Comparison of ENCODE assay signal across 10 mouse cellular contexts in the genomic region with DNA sequence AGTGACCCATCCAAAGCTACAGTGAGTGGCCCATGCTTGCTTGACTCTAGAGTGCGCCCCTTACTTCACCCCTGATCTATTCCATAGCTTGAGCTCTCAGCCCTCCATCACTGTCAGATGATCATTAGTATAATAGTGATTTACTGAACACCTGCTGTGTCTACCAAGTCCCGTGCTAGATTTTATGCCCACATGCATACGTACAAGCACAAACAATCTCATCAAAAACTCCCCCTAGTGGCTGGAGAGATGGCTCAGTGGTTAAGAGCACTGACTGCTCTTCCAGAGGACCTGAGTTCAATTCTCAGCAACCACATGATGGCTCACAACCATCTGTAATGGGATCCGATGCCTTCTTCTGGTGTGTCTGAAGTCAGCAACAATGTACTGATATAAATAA. TPM values are rescaled to one million over a fixed set of nuclear protein-coding genes. Genes with fewer than 3 reads are reported as not detected.
DNase-seq lines count a peak whose midpoint lies in the region; ATAC-seq and TF ChIP-seq lines count a peak whose summit lies in the region.
"Not testable (repeated sequence)": the region's sequence is repeated elsewhere in the genome, so short reads cannot be mapped to it uniquely, and the experiment has no call there.
"Had no signal": no experiment of that assay in that cellular context is flagged by ENCODE, and none has a peak within 500 bp of the region (broad histone marks: within the 10 kb centered on the region; RNA-seq: fewer than 3 reads in every experiment).

No protein-coding gene starts in this region.

- TF ChIP-seq POLR2A in CH12.LX (IDR thresholded peaks at IDR 0.05; ENCODE audit: low read depth, low read length) = not testable (repeated sequence)

- H3K79me2 ChIP-seq in CH12.LX (replicated peaks; ENCODE audit: control insufficient read depth, extremely low read depth, insufficient read depth, poor library complexity, severe bottlenecking) = not testable (repeated sequence)

- TF ChIP-seq RAD21 in CH12.LX (IDR thresholded peaks at IDR 0.05; ENCODE audit: low read depth, low read length) = not testable (repeated sequence)

- not testable (repeated sequence) for TF ChIP-seq EP300 in CH12.LX (IDR thresholded peaks at IDR 0.05; ENCODE audit: low read length); lung, postnatal 0 days (IDR thresholded peaks at IDR 0.05)

- not testable (repeated sequence) for H3K27ac ChIP-seq in CH12.LX (ENCODE audit: insufficient read depth, low read depth); brown adipose tissue, adult 24 weeks (replicated peaks; ENCODE audit: low read depth, low read length); forebrain, embryonic 14.5 days (ENCODE audit: low read depth, low read length); lung, postnatal 0 days (ENCODE audit: low read length); neural tube, embryonic 12.5 days
- H3K27ac ChIP-seq in hindbrain, embryonic 13.5 days = peak overlapping the region; percentile 85; the same call in 1 of the 2 replicates
- peak overlapping the region; percentile 94; the same call in 1 of the 2 replicates for H3K27ac ChIP-seq in left cerebral cortex, adult 2 months

- not testable (repeated sequence) for H3K27me3 ChIP-seq in CH12.LX (replicated peaks); forebrain, embryonic 14.5 days (replicated peaks; ENCODE audit: control insufficient read depth, insufficient read depth, low read length); hindbrain, embryonic 13.5 days; lung, postnatal 0 days (replicated peaks; ENCODE audit: insufficient read depth, low read length); neural tube, embryonic 12.5 days (replicated peaks)

- dilution Hi-C loops in CH12.LX (cut with MboI; ENCODE audit: extremely low pct_ligation_motif_present, extremely low pct_unique_long_range_greater_than_20kb, low sequenced_read_pairs) = not testable (repeated sequence)

- intact Hi-C loops in left cerebral cortex, adult 2 months (cut with DNase I) = not testable (repeated sequence)

- H3K4me2 ChIP-seq in CH12.LX (ENCODE audit: insufficient read depth, low read depth, poor library complexity, severe bottlenecking) = peak overlapping the region; percentile 68
- H3K4me2 ChIP-seq in forebrain, embryonic 14.5 days (ENCODE audit: low read length) = peak overlapping the region; percentile 91
- H3K4me2 ChIP-seq in hindbrain, embryonic 13.5 days = peak overlapping the region; percentile 97
- H3K4me2 ChIP-seq in lung, postnatal 0 days (replicated peaks; ENCODE audit: low read depth, low read length) = not testable (repeated sequence)
- peak overlapping the region; percentile 89 for H3K4me2 ChIP-seq in neural tube, embryonic 12.5 days (replicated peaks)

- DNase-seq in CH12.LX (ENCODE audit: extremely low read depth); left cerebral cortex, adult 2 months (ENCODE audit: extremely low spot score in 1 of 2, low spot score in 2 of 2); lung, postnatal 0 days (ENCODE audit: low spot score): not testable (repeated sequence)
- peak; percentile 56 for DNase-seq in forebrain, embryonic 14.5 days (ENCODE audit: low spot score)
- DNase-seq in thymus, postnatal 4 days = peak; percentile 52

- H3K4me3 ChIP-seq in CH12.LX (replicated peaks in 1 of 3; ENCODE audit: low read depth in 2 of 3, low read length in 2 of 3, poor library complexity in 1 of 3) = peak overlapping the region in 1 of 3 experiments; percentile 63
- peak overlapping the region; percentile 20; the same call in 1 of the 2 replicates for H3K4me3 ChIP-seq in brown adipose tissue, adult 24 weeks (ENCODE audit: insufficient read depth, low read depth, low read length)
- H3K4me3 ChIP-seq in forebrain, embryonic 14.5 days (ENCODE audit: low read depth, low read length); left cerebral cortex, adult 2 months; lung, postnatal 0 days (ENCODE audit: low read depth, low read length); neural tube, embryonic 12.5 days: not testable (repeated sequence)
- peak overlapping the region; percentile 52 for H3K4me3 ChIP-seq in hindbrain, embryonic 13.5 days

- H3K4me1 ChIP-seq in CH12.LX (ENCODE audit: control insufficient read depth in 1 of 2, insufficient read depth in 2 of 2) = peaks cover 0 to 19% of the 10 kb centered on the region in 2 experiments; a peak in 3 of 4 replicates
- H3K4me1 ChIP-seq in brown adipose tissue, adult 24 weeks (ENCODE audit: control insufficient read depth, insufficient read depth, insufficient read length, low read length); forebrain, embryonic 14.5 days (ENCODE audit: control insufficient read depth, insufficient read depth, low read length); lung, postnatal 0 days (ENCODE audit: insufficient read depth, low read depth, low read length): not testable (repeated sequence)
- H3K4me1 ChIP-seq in hindbrain, embryonic 13.5 days (replicated peaks) = peaks cover 12% of the 10 kb centered on the region
- H3K4me1 ChIP-seq in neural tube, embryonic 12.5 days = peaks cover 10% of the 10 kb centered on the region

- ATAC-seq in forebrain, embryonic 14.5 days; hindbrain, embryonic 13.5 days (ENCODE audit: low FRiP score); lung, postnatal 0 days; neural tube, embryonic 12.5 days (ENCODE audit: low FRiP score, low read depth): not testable (repeated sequence)

- in situ Hi-C loops in CH12.LX (cut with MboI; ENCODE audit: low pct_ligation_motif_present, low pct_unique_long_range_greater_than_20kb, low sequenced_read_pairs) = not testable (repeated sequence)

- TF ChIP-seq CTCF in CH12.LX (conservative IDR thresholded peaks at IDR 0.05 in 1 of 2, IDR thresholded peaks at IDR 0.05 in 1 of 2; ENCODE audit: low read depth in 2 of 2, low read length in 2 of 2) = peak; percentile 19 to 39; a peak in 2 of 4 replicates
- TF ChIP-seq CTCF in left cerebral cortex, adult 2 months (IDR thresholded peaks at IDR 0.05) = peak; percentile 50
- peak; percentile 60 for TF ChIP-seq CTCF in lung, postnatal 0 days (IDR thresholded peaks at IDR 0.05)

- H3K36me3 ChIP-seq in CH12.LX (replicated peaks in 1 of 2; ENCODE audit: control insufficient read depth in 1 of 2, insufficient read depth in 1 of 2, low read length in 1 of 2); forebrain, embryonic 14.5 days (ENCODE audit: control insufficient read depth, insufficient read depth, low read length); hindbrain, embryonic 13.5 days; lung, postnatal 0 days (ENCODE audit: insufficient read depth, low read length); neural tube, embryonic 12.5 days: not testable (repeated sequence)

- peak overlapping the region; percentile 79; the same call in 1 of the 2 replicates for H3K9ac ChIP-seq in CH12.LX (ENCODE audit: insufficient read depth, low read depth)
- H3K9ac ChIP-seq in forebrain, embryonic 14.5 days (ENCODE audit: low read length); hindbrain, embryonic 13.5 days; lung, postnatal 0 days (replicated peaks; ENCODE audit: low read depth); neural tube, embryonic 12.5 days: not testable (repeated sequence)

- not testable (repeated sequence) for H3K9me3 ChIP-seq in CH12.LX (replicated peaks; ENCODE audit: low read length); forebrain, embryonic 14.5 days (replicated peaks; ENCODE audit: control insufficient read depth, low read length); hindbrain, embryonic 13.5 days; lung, postnatal 0 days (ENCODE audit: low read length); neural tube, embryonic 12.5 days

- 47% methylated on average over 4 of the region's 4 CpGs for WGBS in forebrain, embryonic 14.5 days
- WGBS in hindbrain, embryonic 13.5 days = 47% methylated on average over 4 of the region's 4 CpGs
- 57% methylated on average over 4 of the region's 4 CpGs for WGBS in lung, postnatal 0 days
- 49% methylated on average over 4 of the region's 4 CpGs for WGBS in neural tube, embryonic 12.5 days

RNA-seq across cellular contexts. Expression of a gene that starts 1.4 kb away (rescaled TPM):
- total RNA-seq in CH12.LX (2012; rRNA removed) (9.4 and 14.6 TPM in 2 replicates), CH12.LX (2014; rRNA removed) (12.8 and 14.2 TPM in 2 replicates)
- 7.2 and 8.8 TPM in 2 replicates for polyA plus RNA-seq in CH12.LX (2012; ENCODE audit: insufficient read length, low read depth)
- 151 and 189 TPM in 2 replicates for polyA plus RNA-seq in brown adipose tissue, adult 24 weeks (2012; ENCODE audit: insufficient read depth, insufficient read length, missing spikeins)
- 5.1 and 6.2 TPM in 2 replicates for polyA plus RNA-seq in forebrain, embryonic 14.5 days (2014; fragmentation: Nextera tagmentation; extraction: Ambion mirVana)
- 6.2 and 6.6 TPM in 2 replicates for polyA plus RNA-seq in hindbrain, embryonic 13.5 days (2015; fragmentation: Nextera tagmentation; extraction: Ambion mirVana)
- total RNA-seq in left cerebral cortex, adult 2 months (2021) = 10 to 100 TPM; 21.8 to 22.3 TPM
- polyA plus RNA-seq in lung, postnatal 0 days (2015; fragmentation: Nextera tagmentation; extraction: Ambion mirVana) = 3.9 and 4.1 TPM in 2 replicates
- 3.9 and 4.4 TPM in 2 replicates for polyA plus RNA-seq in neural tube, embryonic 12.5 days (2016; fragmentation: Nextera tagmentation; extraction: Ambion mirVana)

RNA-seq across cellular contexts. Expression of a gene that starts 1.6 kb away (rescaled TPM):
- total RNA-seq in CH12.LX (2012; rRNA removed) (not detected in 2 replicates), CH12.LX (2014; rRNA removed) (not detected in 2 replicates)
- polyA plus RNA-seq in CH12.LX (2012; ENCODE audit: insufficient read length, low read depth) = not detected in 2 replicates
- polyA plus RNA-seq in brown adipose tissue, adult 24 weeks (2012; ENCODE audit: insufficient read depth, insufficient read length, missing spikeins) = not detected in 2 replicates
- 0.51 and 0.55 TPM in 2 replicates for polyA plus RNA-seq in forebrain, embryonic 14.5 days (2014; fragmentation: Nextera tagmentation; extraction: Ambion mirVana)
- polyA plus RNA-seq in hindbrain, embryonic 13.5 days (2015; fragmentation: Nextera tagmentation; extraction: Ambion mirVana) = 0.17 and 0.36 TPM in 2 replicates
- total RNA-seq in left cerebral cortex, adult 2 months (2021) = not detected
- polyA plus RNA-seq in lung, postnatal 0 days (2015; fragmentation: Nextera tagmentation; extraction: Ambion mirVana) = 0.14 and 0.23 TPM in 2 replicates
- 0.22 and 0.56 TPM in 2 replicates for polyA plus RNA-seq in neural tube, embryonic 12.5 days (2016; fragmentation: Nextera tagmentation; extraction: Ambion mirVana)
- total RNA-seq: adrenal gland, adult 2 months; gastrocnemius, adult 18-20 months had no signal

RNA-seq across cellular contexts. Expression of a gene that starts 19.9 kb away (rescaled TPM):
- total RNA-seq in CH12.LX (2012; rRNA removed) (0.04 TPM in 1 of 2 replicates, not detected in the other), CH12.LX (2014; rRNA removed) (not detected in 2 replicates)
- polyA plus RNA-seq in CH12.LX (2012; ENCODE audit: insufficient read length, low read depth) = 0.07 TPM in 1 of 2 replicates, not detected in the other
- not detected in 2 replicates for polyA plus RNA-seq in brown adipose tissue, adult 24 weeks (2012; ENCODE audit: insufficient read depth, insufficient read length, missing spikeins)
- 0.52 and 0.77 TPM in 2 replicates for polyA plus RNA-seq in forebrain, embryonic 14.5 days (2014; fragmentation: Nextera tagmentation; extraction: Ambion mirVana)
- 1.5 and 1.6 TPM in 2 replicates for polyA plus RNA-seq in hindbrain, embryonic 13.5 days (2015; fragmentation: Nextera tagmentation; extraction: Ambion mirVana)
- total RNA-seq in left cerebral cortex, adult 2 months (2021) = 10 to 100 TPM; 13.4 to 14.7 TPM
- 0.62 and 0.75 TPM in 2 replicates for polyA plus RNA-seq in lung, postnatal 0 days (2015; fragmentation: Nextera tagmentation; extraction: Ambion mirVana)
- 1.3 and 1.5 TPM in 2 replicates for polyA plus RNA-seq in neural tube, embryonic 12.5 days (2016; fragmentation: Nextera tagmentation; extraction: Ambion mirVana)

RNA-seq across cellular contexts. Expression of a gene that starts 23.1 kb away (rescaled TPM):
- 18.8 and 24.7 TPM in 2 replicates for total RNA-seq in CH12.LX (2012; rRNA removed)
- 49.7 and 56.6 TPM in 2 replicates for total RNA-seq in CH12.LX (2014; rRNA removed)
- polyA plus RNA-seq in CH12.LX (2012; ENCODE audit: insufficient read length, low read depth) = 125 and 135 TPM in 2 replicates
- 18.1 and 29.0 TPM in 2 replicates for polyA plus RNA-seq in brown adipose tissue, adult 24 weeks (2012; ENCODE audit: insufficient read depth, insufficient read length, missing spikeins)
- 27.9 and 32.8 TPM in 2 replicates for polyA plus RNA-seq in forebrain, embryonic 14.5 days (2014; fragmentation: Nextera tagmentation; extraction: Ambion mirVana)
- polyA plus RNA-seq in hindbrain, embryonic 13.5 days (2015; fragmentation: Nextera tagmentation; extraction: Ambion mirVana) = 33.7 and 45.9 TPM in 2 replicates
- 1 to 10 TPM; 3.1 to 8.7 TPM for total RNA-seq in left cerebral cortex, adult 2 months (2021)
- polyA plus RNA-seq in lung, postnatal 0 days (2015; fragmentation: Nextera tagmentation; extraction: Ambion mirVana) = 233 and 255 TPM in 2 replicates
- polyA plus RNA-seq in neural tube, embryonic 12.5 days (2016; fragmentation: Nextera tagmentation; extraction: Ambion mirVana) = 32.8 and 33.2 TPM in 2 replicates

RNA-seq across cellular contexts. Expression of a gene that starts 25.6 kb away (rescaled TPM):
- total RNA-seq in CH12.LX (2012; rRNA removed) (59.7 and 60.8 TPM in 2 replicates), CH12.LX (2014; rRNA removed) (61.5 and 66.9 TPM in 2 replicates)
- 72.8 and 80.5 TPM in 2 replicates for polyA plus RNA-seq in CH12.LX (2012; ENCODE audit: insufficient read length, low read depth)
- 95.6 and 96.1 TPM in 2 replicates for polyA plus RNA-seq in brown adipose tissue, adult 24 weeks (2012; ENCODE audit: insufficient read depth, insufficient read length, missing spikeins)
- 104 and 111 TPM in 2 replicates for polyA plus RNA-seq in forebrain, embryonic 14.5 days (2014; fragmentation: Nextera tagmentation; extraction: Ambion mirVana)
- 40.6 and 45.7 TPM in 2 replicates for polyA plus RNA-seq in hindbrain, embryonic 13.5 days (2015; fragmentation: Nextera tagmentation; extraction: Ambion mirVana)
- total RNA-seq in left cerebral cortex, adult 2 months (2021) = 10 to 100 TPM; 67.4 to 75.4 TPM
- 56.2 and 57.3 TPM in 2 replicates for polyA plus RNA-seq in lung, postnatal 0 days (2015; fragmentation: Nextera tagmentation; extraction: Ambion mirVana)
- 41.8 and 54.4 TPM in 2 replicates for polyA plus RNA-seq in neural tube, embryonic 12.5 days (2016; fragmentation: Nextera tagmentation; extraction: Ambion mirVana)

Comparison
In these comparisons a context has a peak if more than half of its experiments do, and no peak if none do; other contexts are left out.
1. RNA of a gene that starts 1.4 kb away (polyA plus RNA-seq): 151 to 189 TPM in brown adipose tissue, adult 24 weeks; 7.2 to 8.8 TPM in CH12.LX, 6.2 to 6.6 TPM in hindbrain, embryonic 13.5 days, 5.1 to 6.2 TPM in forebrain, embryonic 14.5 days, 3.9 to 4.4 TPM in neural tube, embryonic 12.5 days and 3.9 to 4.1 TPM in lung, postnatal 0 days; every median in the first group is over 10 times any median in the second.
2. Peak in every context shown above with its lines, with median percentiles within 50 percentile points of each other: CTCF ChIP-seq.